Mouse (Mus musculus): ENCODE measurements around the gene AC131692.1.
"Not testable (repeated sequence)": the region's sequence is repeated elsewhere in the genome, so short reads cannot be mapped to it uniquely, and the experiment has no call there.

AC131692.1 gene

DNA sequence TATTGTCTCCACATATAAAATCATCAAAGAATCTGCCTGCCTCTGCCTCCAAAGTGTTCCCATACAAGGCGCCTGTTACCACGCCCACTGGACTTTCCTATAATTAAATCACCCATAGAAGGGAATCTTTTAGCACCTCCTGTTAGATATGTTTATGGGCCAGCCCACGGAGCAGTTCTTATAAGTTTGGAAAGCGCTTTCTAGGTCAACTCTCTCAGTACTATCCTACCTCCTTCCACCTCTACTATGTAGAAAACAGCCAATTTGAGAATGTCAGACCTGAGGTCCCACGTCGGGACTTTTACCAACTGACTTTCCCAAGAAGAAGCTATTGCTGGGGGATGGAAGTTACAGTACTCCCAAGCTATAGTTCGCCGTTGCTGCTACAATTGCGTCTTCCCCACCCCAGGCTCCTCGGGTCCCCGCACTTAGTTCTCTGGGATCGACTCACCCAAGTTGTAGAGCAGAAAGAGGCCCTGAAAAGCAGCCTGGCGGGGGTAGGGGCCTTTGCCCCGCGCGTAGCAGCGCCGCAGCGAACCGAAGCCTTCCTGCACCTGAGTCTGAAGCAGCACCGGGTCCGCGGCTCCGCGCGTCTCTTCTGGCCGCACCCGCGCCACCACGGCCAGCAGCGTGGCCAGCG lies 23.2 kb downstream of the AC131692.1 start:
- DNase-seq (ENCODE audit: low spot score), result no peak

- DNase-seq (ENCODE audit: low spot score), result peak; percentile 95
These were observed 23.9 kb downstream of the AC131692.1 start, which contains the start of gene Sac3d1 for GRCm38 (mm10) chr19:6117986-6118676. TSS of gene Sac3d1 (minus strand) at chr19:6118650.

DNA sequence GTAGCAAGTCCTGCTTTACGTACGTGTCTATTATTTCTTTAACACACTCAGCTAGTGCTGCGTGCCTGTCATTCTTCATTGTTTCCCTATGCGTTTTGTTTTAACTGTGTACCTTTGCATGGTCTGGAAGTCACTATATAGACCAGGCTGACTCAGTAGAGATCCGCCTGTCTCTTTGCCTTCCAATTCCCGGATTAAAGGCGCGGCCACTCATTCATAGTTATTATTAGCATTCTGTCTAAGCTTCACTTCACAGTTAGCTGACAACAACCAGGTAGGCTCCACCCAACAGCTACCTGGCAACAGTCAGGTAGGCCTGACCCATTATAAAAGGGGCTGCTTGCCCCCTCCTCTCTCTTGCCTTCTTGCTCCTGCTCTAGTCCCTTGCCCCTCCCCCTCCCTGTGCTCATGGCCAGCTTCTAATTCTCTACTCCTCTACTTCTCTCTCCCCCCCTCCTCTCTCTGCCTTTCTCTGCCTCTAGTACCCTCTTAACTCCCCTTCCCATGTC lies 24.5 kb downstream of the AC131692.1 start:
- peak; percentile 25 for DNase-seq (ENCODE audit: low spot score)

DNA sequence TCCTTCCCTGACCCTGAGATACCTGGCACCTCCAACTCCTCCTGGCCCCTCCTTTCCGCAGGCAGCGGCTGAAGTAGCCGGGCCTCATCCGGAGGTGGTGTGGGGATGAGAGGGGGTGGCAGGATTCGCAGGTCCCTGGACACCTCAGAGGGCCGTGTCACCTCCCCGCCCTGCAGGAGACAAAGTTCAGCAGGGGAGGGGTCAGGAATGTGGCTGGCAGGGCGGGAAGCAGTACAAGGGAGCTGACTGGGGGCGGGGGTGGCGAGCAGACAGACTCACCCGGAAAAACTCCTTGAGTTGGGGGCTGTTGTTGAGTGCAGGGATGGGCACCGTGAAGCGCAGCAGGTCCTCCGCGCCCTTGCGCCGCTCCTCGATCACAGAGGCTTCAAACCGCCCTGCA lies 27.5 kb downstream of the AC131692.1 start:
- DNase-seq (ENCODE audit: low spot score), result no peak

DNA sequence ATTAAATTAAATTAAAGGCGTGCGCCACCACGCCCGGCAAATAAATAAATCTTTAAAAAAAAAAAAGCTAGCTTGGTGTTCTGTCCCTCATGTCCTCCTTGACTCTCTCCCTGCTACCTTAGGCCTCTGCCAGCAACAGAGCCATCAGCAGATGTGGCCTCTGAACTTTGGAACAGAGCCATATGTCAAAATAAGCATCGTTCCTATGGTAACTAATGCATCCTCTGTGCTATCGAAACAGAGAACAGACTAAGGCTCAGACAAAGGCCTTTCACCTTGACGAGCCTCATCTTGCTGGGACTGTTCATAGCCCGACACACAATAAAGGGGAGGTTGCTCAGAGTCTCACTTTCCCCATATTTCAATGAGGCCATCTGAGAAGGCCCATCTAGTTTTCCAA lies 29.1 kb downstream of the AC131692.1 start:
- DNase-seq (ENCODE audit: low spot score), result peak; percentile 39

DNA sequence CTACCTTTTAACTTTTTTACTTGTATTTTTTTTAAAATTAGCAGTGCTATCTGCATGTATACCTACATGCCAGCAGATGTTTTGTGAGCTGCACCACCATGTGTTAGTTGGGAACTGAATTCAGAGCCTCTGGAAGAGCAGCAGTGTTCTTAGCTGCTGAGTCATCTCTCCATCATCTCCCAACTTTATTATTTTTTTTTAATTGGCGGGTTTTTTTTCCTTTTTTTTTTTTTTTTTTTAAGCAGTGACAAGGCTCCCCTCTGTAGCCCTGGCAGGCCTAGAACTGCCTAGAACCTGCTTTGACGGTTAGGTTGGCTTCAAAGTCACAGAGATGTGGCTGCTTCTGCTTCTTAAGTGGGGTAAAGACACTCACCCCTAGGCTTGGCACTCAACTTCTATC lies 30.7 kb downstream of the AC131692.1 start:
- DNase-seq (ENCODE audit: low spot score), result no peak

GRCm38 (mm10) chr19:6126289-6126688 lies 32.1 kb downstream of the AC131692.1 start:
- peak; percentile 76 for DNase-seq (ENCODE audit: low spot score)

- no peak for DNase-seq (ENCODE audit: low spot score)
These were observed 32.8 kb downstream of the AC131692.1 start for GRCm38 (mm10) chr19:6126789-6127580.

- DNase-seq (ENCODE audit: low spot score), result peak; percentile 91
These were observed 33.6 kb downstream of the AC131692.1 start, which contains the start of gene Snx15 for GRCm38 (mm10) chr19:6127760-6128341. TSS of gene Snx15 (minus strand) at chr19:6128304.

GRCm38 (mm10) chr19:6130414-6131128 lies 36.4 kb downstream of the AC131692.1 start:
- DNase-seq (ENCODE audit: low spot score), result not testable (repeated sequence)

GRCm38 (mm10) chr19:6132171-6132827 lies 38.1 kb downstream of the AC131692.1 start:
- DNase-seq (ENCODE audit: low spot score), result no peak

- DNase-seq (ENCODE audit: low spot score), result not testable (repeated sequence)
These were observed 39.0 kb downstream of the AC131692.1 start for GRCm38 (mm10) chr19:6133197-6133596.

GRCm38 (mm10) chr19:6136397-6136796 lies 42.2 kb downstream of the AC131692.1 start:
- no peak for DNase-seq (ENCODE audit: low spot score)

GRCm38 (mm10) chr19:6139701-6140100 lies 45.5 kb downstream of the AC131692.1 start:
- no peak for DNase-seq (ENCODE audit: low spot score)

- DNase-seq (ENCODE audit: low spot score), result no peak
These were observed 46.1 kb downstream of the AC131692.1 start for GRCm38 (mm10) chr19:6140374-6140677.

- peak; percentile 97 for DNase-seq (ENCODE audit: low spot score)
These were observed 46.6 kb downstream of the AC131692.1 start, which contains the start of gene Batf2 for GRCm38 (mm10) chr19:6140678-6141393. TSS of gene Batf2 (plus strand) at chr19:6140983.

- peak; percentile 93 for DNase-seq (ENCODE audit: low spot score)
These were observed 47.2 kb downstream of the AC131692.1 start, which contains the start of gene Arl2 for GRCm38 (mm10) chr19:6141394-6141749. TSS of gene Arl2 (minus strand) at chr19:6141548.

GRCm38 (mm10) chr19:6144842-6145241 lies 50.6 kb downstream of the AC131692.1 start:
- no peak for DNase-seq (ENCODE audit: low spot score)

All from retina, embryonic 14.5 days (tissue).